Mouse (Mus musculus) ES-Bruce4 (cell line): ENCODE data around the gene Gm45837. TPM values are rescaled to one million over a fixed set of nuclear protein-coding genes. Genes with fewer than 3 reads are reported as not detected.

Source experiments
- H3K27ac ChIP-seq: 2 replicates; pipeline ENCODE4 v1.5.1; 2012; ENCODE audit warnings: low read length, inconsistent platforms; ENCODE audit not compliant: insufficient read depth
- H3K27me3 ChIP-seq: 2 replicates; pipeline ENCODE4 v1.6.1; 2012; ENCODE audit warnings: mild to moderate bottlenecking, low read length, inconsistent platforms; ENCODE audit not compliant: control insufficient read depth, poor library complexity, insufficient read depth, severe bottlenecking
- H3K36me3 ChIP-seq: 2 replicates; pipeline ENCODE4 v1.6.1; 2012; ENCODE audit warnings: inconsistent platforms, mild to moderate bottlenecking, low read length, moderate library complexity; ENCODE audit not compliant: control insufficient read depth, poor library complexity, insufficient read depth, severe bottlenecking
- H3K4me1 ChIP-seq: one replicate; pipeline ENCODE4 v1.8.1; 2011; ENCODE audit warnings: low read length; ENCODE audit not compliant: control insufficient read depth, insufficient read depth
- H3K4me3 ChIP-seq: 2 replicates; pipeline ENCODE4 v1.5.1; 2011; ENCODE audit warnings: low read depth, mild to moderate bottlenecking, low read length
- H3K9ac ChIP-seq: 2 replicates; pipeline ENCODE4 v1.6.1; 2012; ENCODE audit warnings: low read depth, mild to moderate bottlenecking, inconsistent platforms; ENCODE audit not compliant: poor library complexity, severe bottlenecking
- H3K9me3 ChIP-seq: replicated peaks from 2 replicates; pipeline ENCODE4 v1.6.1; 2012; ENCODE audit warnings: mild to moderate bottlenecking, low read length, inconsistent platforms; ENCODE audit not compliant: control insufficient read depth, poor library complexity, insufficient read depth, severe bottlenecking
- CTCF ChIP-seq: IDR thresholded peaks from one replicate; pipeline ENCODE4 v1.8.1; 2011; ENCODE audit warnings: low read depth, low read length
- EP300 ChIP-seq: IDR thresholded peaks from 2 replicates; pipeline ENCODE4 v1.6.1; 2011; ENCODE audit warnings: low read depth, low read length; ENCODE audit not compliant: insufficient read depth
- POLR2A ChIP-seq: IDR thresholded peaks from one replicate; pipeline ENCODE4 v1.8.1; 2011; ENCODE audit warnings: low read length; ENCODE audit not compliant: insufficient read depth
- polyA plus RNA-seq: library from polyadenylated mRNA; stranded (reverse); fragments of >200 nt; gene quantifications from 2 replicates; pipeline ENCODE4 v1.2.4, GENCODE M21; 2011; ENCODE audit warnings: low read depth; ENCODE audit not compliant: missing spikeins, insufficient read depth, insufficient read length

The Gm45837 gene
- polyA plus RNA-seq, 1 experiment = not detected

DNA sequence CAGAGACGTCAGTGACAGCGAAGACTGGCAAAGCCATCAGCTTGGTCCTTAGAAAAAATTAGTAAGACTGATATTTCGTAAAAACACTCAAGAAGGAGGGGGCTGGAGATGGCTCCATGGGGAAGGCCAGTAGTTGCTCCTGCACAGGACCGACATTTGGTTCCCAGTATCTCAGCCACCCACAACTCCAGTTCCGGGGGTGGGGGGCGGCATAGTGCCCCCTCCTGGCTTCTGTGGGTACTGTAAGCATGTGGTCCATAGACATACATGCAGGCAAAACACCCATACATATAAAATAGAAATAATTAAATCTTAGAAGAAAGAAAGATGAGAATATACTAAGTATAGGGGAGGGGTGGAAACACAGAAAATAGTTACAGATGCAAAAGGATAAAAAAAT, 105.8 kb downstream of the Gm45837 start:
- Histone ChIP-seq H3K27ac (no peak overlapping the region), H3K36me3 (no peaks in the 10 kb centered on the region), H3K27me3 (no peaks in the 10 kb centered on the region), H3K4me3 (no peak overlapping the region), H3K4me1 (no peaks in the 10 kb centered on the region), H3K9ac (no peak overlapping the region), H3K9me3 (no peaks in the 10 kb centered on the region)
- no peak for TF ChIP-seq POLR2A
- peak; percentile 50 for TF ChIP-seq CTCF

- Histone ChIP-seq H3K9me3 (no peaks in the 10 kb centered on the region), H3K27me3 (no peaks in the 10 kb centered on the region), H3K9ac (no peak overlapping the region), H3K4me3 (no peak overlapping the region), H3K4me1 (no peaks in the 10 kb centered on the region), H3K36me3 (no peaks in the 10 kb centered on the region), H3K27ac (no peak overlapping the region)
- no peak for TF ChIP-seq EP300
- no peak for TF ChIP-seq CTCF
- no peak for TF ChIP-seq POLR2A
Observed at GRCm38 (mm10) chr7:101521696-101522095, 111.0 kb downstream of the Gm45837 start.

- TF ChIP-seq CTCF = no peak
- TF ChIP-seq EP300 = no peak
- no peak for TF ChIP-seq POLR2A
- H3K27me3 ChIP-seq = no peaks in the 10 kb centered on the region
- H3K27ac ChIP-seq = no peak overlapping the region
- no peak overlapping the region for H3K9ac ChIP-seq
- H3K9me3 ChIP-seq = no peaks in the 10 kb centered on the region
- no peaks in the 10 kb centered on the region for H3K36me3 ChIP-seq
- no peak overlapping the region for H3K4me3 ChIP-seq
- no peaks in the 10 kb centered on the region for H3K4me1 ChIP-seq
Observed at GRCm38 (mm10) chr7:101523205-101523604, 112.5 kb downstream of the Gm45837 start.

- no peak overlapping the region for H3K4me3 ChIP-seq
- H3K4me1 ChIP-seq = no peaks in the 10 kb centered on the region
- no peaks in the 10 kb centered on the region for H3K27me3 ChIP-seq
- H3K36me3 ChIP-seq = no peaks in the 10 kb centered on the region
- H3K9ac ChIP-seq = no peak overlapping the region
- TF ChIP-seq POLR2A (no peak), CTCF (no peak), EP300 (no peak)
- H3K9me3 ChIP-seq = no peaks in the 10 kb centered on the region
- no peak overlapping the region for H3K27ac ChIP-seq
Observed at GRCm38 (mm10) chr7:101526484-101526883, 115.8 kb downstream of the Gm45837 start.

GRCm38 (mm10) chr7:101534428-101534827, 123.7 kb downstream of the Gm45837 start:
- Histone ChIP-seq H3K4me1 (no peaks in the 10 kb centered on the region), H3K9me3 (no peaks in the 10 kb centered on the region), H3K9ac (no peak overlapping the region), H3K27ac (no peak overlapping the region), H3K4me3 (no peak overlapping the region), H3K27me3 (no peaks in the 10 kb centered on the region), H3K36me3 (no peaks in the 10 kb centered on the region)
- TF ChIP-seq CTCF = no peak
- TF ChIP-seq EP300 = no peak
- no peak for TF ChIP-seq POLR2A

GRCm38 (mm10) chr7:101535102-101535501, 124.4 kb downstream of the Gm45837 start:
- no peaks in the 10 kb centered on the region for H3K4me1 ChIP-seq
- H3K9ac ChIP-seq = no peak overlapping the region
- H3K9me3 ChIP-seq = no peaks in the 10 kb centered on the region
- no peak overlapping the region for H3K4me3 ChIP-seq
- H3K36me3 ChIP-seq = no peaks in the 10 kb centered on the region
- H3K27ac ChIP-seq = no peak overlapping the region
- TF ChIP-seq EP300 (no peak), POLR2A (no peak)
- H3K27me3 ChIP-seq = no peaks in the 10 kb centered on the region
